Mouse (Mus musculus) heart, postnatal 0 days (tissue): ENCODE measurements around the gene Sel1l3.

Source experiments
- CTCF ChIP-seq: IDR thresholded peaks from 2 replicates; pipeline ENCODE4 v1.5.1; 2016; ENCODE audit warnings: antibody characterized with exemption, control low read depth, low read depth
- EP300 ChIP-seq: IDR thresholded peaks from 2 replicates; pipeline ENCODE4 v1.6.1; 2016; ENCODE audit warnings: antibody characterized with exemption, low read depth

- no peak for TF ChIP-seq CTCF
- TF ChIP-seq EP300, result no peak
Observed at GRCm38 (mm10) chr5:53139140-53139539, 74.6 kb downstream of the Sel1l3 start.
